Mouse (Mus musculus) liver, adult 2 months (tissue): ENCODE measurements around the gene Plekhm1. TPM values are rescaled to one million over a fixed set of nuclear protein-coding genes. Genes with fewer than 3 reads are reported as not detected.

Experiments used
- DNase-seq: peaks from one replicate; pipeline ENCODE4 v3.0.0-alpha.2; 2011; ENCODE audit warnings: low read depth, low spot score; ENCODE audit errors: extremely low read depth
- H3K27ac ChIP-seq: fragments of 200-500 bp; replicated peaks from 2 replicates; pipeline ENCODE4 v1.5.1; 2012; ENCODE audit warnings: low read depth, mild to moderate bottlenecking, control low read depth, inconsistent platforms, low read length; ENCODE audit not compliant: insufficient read depth
- H3K27me3 ChIP-seq: fragments of 200-500 bp; 2 replicates; pipeline ENCODE4 v1.6.1; 2012; ENCODE audit warnings: mild to moderate bottlenecking, moderate library complexity, low read length, inconsistent platforms; ENCODE audit not compliant: control insufficient read depth, insufficient read depth
- H3K36me3 ChIP-seq: fragments of 200-500 bp; 2 replicates; pipeline ENCODE4 v1.6.1; 2012; ENCODE audit warnings: low read length, inconsistent platforms; ENCODE audit not compliant: control insufficient read depth, insufficient read depth
- H3K4me1 ChIP-seq: fragments of 200-500 bp; 2 replicates; pipeline ENCODE4 v1.6.1; 2011; ENCODE audit warnings: low read length; ENCODE audit not compliant: control insufficient read depth, insufficient read depth
- H3K4me3 ChIP-seq: fragments of 200-500 bp; 2 replicates; pipeline ENCODE4 v1.5.1; 2011; ENCODE audit warnings: low read depth, mild to moderate bottlenecking, control low read depth, low read length, moderate library complexity; ENCODE audit not compliant: insufficient read depth
- H3K79me2 ChIP-seq: fragments of 200-500 bp; 2 replicates; pipeline ENCODE4 v1.6.1; 2012; ENCODE audit warnings: inconsistent platforms, mild to moderate bottlenecking, low read length, moderate library complexity; ENCODE audit not compliant: control insufficient read depth, insufficient read depth
- H3K9ac ChIP-seq: fragments of 200-500 bp; 2 replicates; pipeline ENCODE4 v1.6.1; 2012; ENCODE audit warnings: low read depth, mild to moderate bottlenecking, control low read depth, inconsistent platforms, low read length
- CTCF ChIP-seq: fragments of 200-500 bp; IDR thresholded peaks from 2 replicates; pipeline ENCODE4 v1.5.1; 2011; ENCODE audit warnings: low read depth, low read length, control low read depth
- POLR2A ChIP-seq: fragments of 200-500 bp; IDR thresholded peaks from 2 replicates; pipeline ENCODE4 v1.6.1; 2011; ENCODE audit warnings: low read length, control low read depth; ENCODE audit not compliant: insufficient read depth; ENCODE audit errors: extremely low read depth
- WGBS: fragments of 180-500 bp; shearing (Covaris S2); methylation state at CpG from one replicate; pipeline ENCODE4 v1.1.7; 2018; 5-methylcytosine and 5-hydroxymethylcytosine counted together
- polyA plus RNA-seq: library from polyadenylated mRNA; depleted of rRNA; stranded (reverse); fragments of >200 nt; gene quantifications from 2 replicates; pipeline ENCODE4 v1.2.3, GENCODE M21; 2012
- total RNA-seq: library from RNA; depleted of rRNA; stranded (reverse); fragments of >200 nt; gene quantifications from 2 replicates; pipeline ENCODE4 v1.2.3, GENCODE M21; 2014

The Plekhm1 gene
- total and polyA plus RNA-seq, 2 experiments, result 3.5 to 9.8 TPM

GRCm38 (mm10) chr11:103343063-103343462 lies 69.4 kb downstream of the Plekhm1 start:
- Histone ChIP-seq H3K4me1 (no peaks in the 10 kb centered on the region; the same call in 1 of the 2 replicates), H3K27ac (no peak overlapping the region), H3K27me3 (peaks cover 3% of the 10 kb centered on the region; the same call in 1 of the 2 replicates), H3K9ac (no peak overlapping the region), H3K4me3 (no peak overlapping the region), H3K36me3 (no peaks in the 10 kb centered on the region), H3K79me2 (no peaks in the 10 kb centered on the region)
- no peak for DNase-seq
- WGBS, result 86% methylated on average over 6 of the region's 6 CpGs
- TF ChIP-seq CTCF (no peak), POLR2A (no peak)

DNA sequence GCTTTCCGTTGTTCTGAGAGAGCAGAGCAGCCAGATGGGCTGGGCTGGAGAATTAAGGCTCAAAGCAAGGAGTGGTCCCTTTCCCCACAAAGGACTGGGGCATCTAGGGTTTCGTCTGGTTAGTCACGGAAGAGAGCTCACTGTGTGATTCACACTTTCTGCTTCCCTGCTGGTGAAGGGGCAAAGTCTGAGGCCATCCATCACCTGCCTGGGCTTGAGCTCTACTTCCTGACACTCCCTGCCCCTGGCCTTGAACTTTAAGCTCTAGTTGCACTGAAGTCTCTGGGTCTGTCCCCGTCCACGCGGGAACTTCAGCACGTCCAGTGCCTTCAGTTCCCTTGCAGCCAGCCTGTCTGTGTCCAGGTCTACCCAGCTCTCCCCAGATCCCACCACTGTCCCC lies 71.8 kb downstream of the Plekhm1 start:
- H3K27me3 ChIP-seq, result peaks cover 3% of the 10 kb centered on the region; the same call in 1 of the 2 replicates
- 31% methylated on average over 7 of the region's 7 CpGs for WGBS
- H3K9ac ChIP-seq, result no peak overlapping the region
- no peaks in the 10 kb centered on the region for H3K79me2 ChIP-seq
- H3K4me3 ChIP-seq, result no peak overlapping the region
- no peak for DNase-seq
- H3K4me1 ChIP-seq, result no peaks in the 10 kb centered on the region; the same call in 1 of the 2 replicates
- TF ChIP-seq CTCF (no peak), POLR2A (no peak)
- H3K27ac ChIP-seq, result no peak overlapping the region
- H3K36me3 ChIP-seq, result no peaks in the 10 kb centered on the region

- peaks cover 3% of the 10 kb centered on the region; the same call in 1 of the 2 replicates for H3K27me3 ChIP-seq
- no peaks in the 10 kb centered on the region; the same call in 1 of the 2 replicates for H3K4me1 ChIP-seq
- no peaks in the 10 kb centered on the region for H3K36me3 ChIP-seq
- no peak for DNase-seq
- H3K79me2 ChIP-seq, result no peaks in the 10 kb centered on the region
- H3K27ac ChIP-seq, result no peak overlapping the region
- H3K4me3 ChIP-seq, result no peak overlapping the region
- WGBS, result 53% methylated on average over 19 of the region's 19 CpGs
- no peak overlapping the region for H3K9ac ChIP-seq
- TF ChIP-seq CTCF (no peak), POLR2A (no peak)
These were observed 72.4 kb downstream of the Plekhm1 start for GRCm38 (mm10) chr11:103340130-103340529.

- H3K27ac ChIP-seq, result no peak overlapping the region
- H3K36me3 ChIP-seq, result no peaks in the 10 kb centered on the region
- H3K4me1 ChIP-seq, result no peaks in the 10 kb centered on the region; the same call in 1 of the 2 replicates
- H3K9ac ChIP-seq, result no peak overlapping the region
- peaks cover 3% of the 10 kb centered on the region; the same call in 1 of the 2 replicates for H3K27me3 ChIP-seq
- H3K4me3 ChIP-seq, result no peak overlapping the region
- no peaks in the 10 kb centered on the region for H3K79me2 ChIP-seq
- TF ChIP-seq CTCF (no peak), POLR2A (no peak)
- no peak for DNase-seq
- 48% methylated on average over 19 of the region's 19 CpGs for WGBS
These were observed 72.9 kb downstream of the Plekhm1 start for GRCm38 (mm10) chr11:103339414-103340119.

DNA sequence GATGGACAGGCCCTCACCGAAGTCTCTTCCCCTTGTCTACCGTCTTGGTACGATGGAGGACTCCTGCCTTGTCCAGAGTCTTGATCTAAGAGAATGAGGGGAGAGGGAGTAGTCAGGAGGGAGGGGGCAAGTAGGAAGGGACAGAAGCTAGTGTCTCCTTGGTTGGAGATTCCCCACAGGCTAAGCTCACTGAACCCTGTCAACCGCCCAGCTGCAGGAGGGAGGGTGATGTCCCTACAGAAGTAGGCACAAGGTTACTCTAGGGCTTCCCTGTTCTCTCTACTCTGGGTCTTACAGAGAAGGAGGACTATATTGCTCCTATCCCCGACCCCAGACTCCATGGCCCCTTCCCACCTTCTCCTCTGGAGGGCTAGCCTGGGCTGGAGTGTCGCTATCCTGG lies 73.8 kb downstream of the Plekhm1 start:
- TF ChIP-seq POLR2A (no peak), CTCF (no peak)
- 92% methylated on average over 6 of the region's 6 CpGs for WGBS
- Histone ChIP-seq H3K36me3 (no peaks in the 10 kb centered on the region), H3K4me1 (no peaks in the 10 kb centered on the region; the same call in 1 of the 2 replicates), H3K9ac (no peak overlapping the region), H3K4me3 (no peak overlapping the region), H3K79me2 (no peaks in the 10 kb centered on the region), H3K27me3 (peaks cover 3% of the 10 kb centered on the region; the same call in 1 of the 2 replicates), H3K27ac (no peak overlapping the region)
- no peak for DNase-seq

DNA sequence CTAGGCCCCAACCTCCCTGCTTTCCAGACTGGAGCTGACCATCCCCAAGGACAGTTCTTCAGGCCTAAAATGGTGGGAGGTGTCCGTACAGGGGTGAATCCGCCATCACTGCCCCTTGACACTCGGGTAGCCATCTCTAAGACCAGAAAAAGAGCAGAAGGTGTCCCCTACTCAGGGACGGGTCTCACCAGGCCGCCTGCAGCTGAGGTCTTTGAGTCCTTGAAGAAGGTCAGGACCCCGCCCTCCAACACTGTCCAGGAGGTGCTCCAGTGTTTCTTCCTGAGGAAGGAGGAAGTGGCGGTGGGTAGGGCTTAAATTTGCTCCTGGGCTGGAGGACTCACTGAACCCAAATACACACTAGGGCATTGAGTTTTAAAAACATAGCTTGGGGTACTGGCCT lies 74.4 kb downstream of the Plekhm1 start:
- H3K79me2 ChIP-seq, result no peaks in the 10 kb centered on the region
- no peaks in the 10 kb centered on the region for H3K36me3 ChIP-seq
- no peak for DNase-seq
- H3K4me3 ChIP-seq, result no peak overlapping the region
- H3K27me3 ChIP-seq, result peaks cover 3% of the 10 kb centered on the region; the same call in 1 of the 2 replicates
- TF ChIP-seq CTCF (no peak), POLR2A (no peak)
- H3K9ac ChIP-seq, result no peak overlapping the region
- H3K4me1 ChIP-seq, result no peaks in the 10 kb centered on the region; the same call in 1 of the 2 replicates
- H3K27ac ChIP-seq, result no peak overlapping the region
- 89% methylated on average over 7 of the region's 7 CpGs for WGBS
